Mouse (Mus musculus): ENCODE results near the gene Trim65. TPM values are rescaled to one million over a fixed set of nuclear protein-coding genes. Genes with fewer than 3 reads are reported as not detected.

The Trim65 gene
- polyA plus RNA-seq, 1 experiment from 2014 or later, result 3.1 TPM

GRCm38 (mm10) chr11:116111067-116111466 lies 19.9 kb downstream of the Trim65 start:
- Histone ChIP-seq H3K9ac (ENCODE audit: low read depth, low read length) (no peak overlapping the region), H3K4me1 (replicated peaks; ENCODE audit: insufficient read depth, low read length) (peaks cover 26% of the 10 kb centered on the region; the same call in 1 of the 2 replicates), H3K27me3 (ENCODE audit: insufficient read depth, low read length) (no peaks in the 10 kb centered on the region), H3K4me2 (ENCODE audit: low read length) (no peak overlapping the region), H3K9me3 (replicated peaks; ENCODE audit: low read length) (no peaks in the 10 kb centered on the region), H3K36me3 (ENCODE audit: insufficient read depth, low read length) (no peaks in the 10 kb centered on the region), H3K27ac (no peak overlapping the region), H3K4me3 (replicated peaks; ENCODE audit: low read depth, low read length) (no peak overlapping the region)
- peak; percentile 43 for TF ChIP-seq CTCF (IDR thresholded peaks at IDR 0.05; ENCODE audit: low read depth)
- DNase-seq (ENCODE audit: low spot score), result no peak
- 83% methylated on average over 4 of the region's 4 CpGs for WGBS
- ATAC-seq (replicated peaks; ENCODE audit: low FRiP score, low read depth), result no peak

- Histone ChIP-seq H3K4me2 (ENCODE audit: low read length) (peak overlapping the region; percentile 84), H3K4me3 (replicated peaks; ENCODE audit: low read depth, low read length) (peak overlapping the region; percentile 58), H3K36me3 (ENCODE audit: insufficient read depth, low read length) (no peaks in the 10 kb centered on the region; the same call in 1 of the 2 replicates), H3K9ac (ENCODE audit: low read depth, low read length) (peak overlapping the region; percentile 73), H3K4me1 (replicated peaks; ENCODE audit: insufficient read depth, low read length) (peaks cover 30% of the 10 kb centered on the region; the same call in 1 of the 2 replicates), H3K27me3 (ENCODE audit: insufficient read depth, low read length) (no peaks in the 10 kb centered on the region), H3K27ac (peak overlapping the region; percentile 80), H3K9me3 (replicated peaks; ENCODE audit: low read length) (no peaks in the 10 kb centered on the region)
- 22% methylated on average over 10 of the region's 10 CpGs for WGBS
- ATAC-seq (replicated peaks; ENCODE audit: low FRiP score, low read depth) (peak; percentile 41), DNase-seq (ENCODE audit: low spot score) (peak; percentile 63)
- no peak for TF ChIP-seq CTCF (IDR thresholded peaks at IDR 0.05; ENCODE audit: low read depth)
These were observed 20.4 kb downstream of the Trim65 start for GRCm38 (mm10) chr11:116110540-116110939.

GRCm38 (mm10) chr11:116110131-116110530 lies 20.8 kb downstream of the Trim65 start:
- Histone ChIP-seq H3K27ac (peak overlapping the region; percentile 80), H3K9me3 (replicated peaks; ENCODE audit: low read length) (no peaks in the 10 kb centered on the region), H3K27me3 (ENCODE audit: insufficient read depth, low read length) (no peaks in the 10 kb centered on the region), H3K4me3 (replicated peaks; ENCODE audit: low read depth, low read length) (peak overlapping the region; percentile 58), H3K36me3 (ENCODE audit: insufficient read depth, low read length) (no peaks in the 10 kb centered on the region; the same call in 1 of the 2 replicates), H3K4me2 (ENCODE audit: low read length) (peak overlapping the region; percentile 84), H3K4me1 (replicated peaks; ENCODE audit: insufficient read depth, low read length) (peaks cover 30% of the 10 kb centered on the region; the same call in 1 of the 2 replicates), H3K9ac (ENCODE audit: low read depth, low read length) (peak overlapping the region; percentile 73)
- no peak for TF ChIP-seq CTCF (IDR thresholded peaks at IDR 0.05; ENCODE audit: low read depth)
- WGBS, result under 1% methylated on average over 35 of the region's 35 CpGs
- ATAC-seq (replicated peaks; ENCODE audit: low FRiP score, low read depth) (peak; percentile 61), DNase-seq (ENCODE audit: low spot score) (peak; percentile 61)

- H3K27ac ChIP-seq, result peak overlapping the region; percentile 80
- no peaks in the 10 kb centered on the region for H3K27me3 ChIP-seq (ENCODE audit: insufficient read depth, low read length)
- no peak; the same call in 1 of the 2 replicates for TF ChIP-seq CTCF (IDR thresholded peaks at IDR 0.05; ENCODE audit: low read depth)
- peaks cover 30% of the 10 kb centered on the region; the same call in 1 of the 2 replicates for H3K4me1 ChIP-seq (replicated peaks; ENCODE audit: insufficient read depth, low read length)
- H3K9ac ChIP-seq (ENCODE audit: low read depth, low read length), result peak overlapping the region; percentile 73
- H3K4me3 ChIP-seq (replicated peaks; ENCODE audit: low read depth, low read length), result peak overlapping the region; percentile 58
- no peak for ATAC-seq (replicated peaks; ENCODE audit: low FRiP score, low read depth)
- H3K36me3 ChIP-seq (ENCODE audit: insufficient read depth, low read length), result no peaks in the 10 kb centered on the region; the same call in 1 of the 2 replicates
- WGBS, result 2% methylated on average over 69 of the region's 70 CpGs
- H3K4me2 ChIP-seq (ENCODE audit: low read length), result peak overlapping the region; percentile 84
- no peaks in the 10 kb centered on the region for H3K9me3 ChIP-seq (replicated peaks; ENCODE audit: low read length)
- DNase-seq (ENCODE audit: low spot score), result no peak
These were observed 21.4 kb downstream of the Trim65 start for GRCm38 (mm10) chr11:116109441-116110081.

GRCm38 (mm10) chr11:116108464-116109137 lies 22.3 kb downstream of the Trim65 start:
- no peak for TF ChIP-seq CTCF (IDR thresholded peaks at IDR 0.05; ENCODE audit: low read depth)
- H3K9ac ChIP-seq (ENCODE audit: low read depth, low read length), result peak overlapping the region; percentile 73; the same call in 1 of the 2 replicates
- peaks cover 39% of the 10 kb centered on the region for H3K4me1 ChIP-seq (replicated peaks; ENCODE audit: insufficient read depth, low read length)
- H3K4me3 ChIP-seq (replicated peaks; ENCODE audit: low read depth, low read length), result peak overlapping the region; percentile 58
- H3K36me3 ChIP-seq (ENCODE audit: insufficient read depth, low read length), result no peaks in the 10 kb centered on the region; the same call in 1 of the 2 replicates
- peak overlapping the region; percentile 84 for H3K4me2 ChIP-seq (ENCODE audit: low read length)
- 11% methylated on average over 23 of the region's 23 CpGs for WGBS
- ATAC-seq (replicated peaks; ENCODE audit: low FRiP score, low read depth), result no peak
- peak overlapping the region; percentile 81 for H3K27ac ChIP-seq
- no peak for DNase-seq (ENCODE audit: low spot score)
- no peaks in the 10 kb centered on the region for H3K9me3 ChIP-seq (replicated peaks; ENCODE audit: low read length)
- no peaks in the 10 kb centered on the region for H3K27me3 ChIP-seq (ENCODE audit: insufficient read depth, low read length)

GRCm38 (mm10) chr11:116107777-116108285 lies 23.1 kb downstream of the Trim65 start:
- no peaks in the 10 kb centered on the region for H3K9me3 ChIP-seq (replicated peaks; ENCODE audit: low read length)
- H3K36me3 ChIP-seq (ENCODE audit: insufficient read depth, low read length), result no peaks in the 10 kb centered on the region; the same call in 1 of the 2 replicates
- DNase-seq (ENCODE audit: low spot score) (no peak), ATAC-seq (replicated peaks; ENCODE audit: low FRiP score, low read depth) (peak; percentile 31; the same call in 1 of the 2 replicates)
- H3K27ac ChIP-seq, result peak overlapping the region; percentile 81
- H3K9ac ChIP-seq (ENCODE audit: low read depth, low read length), result peak overlapping the region; percentile 73; the same call in 1 of the 2 replicates
- H3K4me1 ChIP-seq (replicated peaks; ENCODE audit: insufficient read depth, low read length), result peaks cover 46% of the 10 kb centered on the region
- peak overlapping the region; percentile 58 for H3K4me3 ChIP-seq (replicated peaks; ENCODE audit: low read depth, low read length)
- no peak for TF ChIP-seq CTCF (IDR thresholded peaks at IDR 0.05; ENCODE audit: low read depth)
- peak overlapping the region; percentile 84 for H3K4me2 ChIP-seq (ENCODE audit: low read length)
- no peaks in the 10 kb centered on the region for H3K27me3 ChIP-seq (ENCODE audit: insufficient read depth, low read length)
- WGBS, result 27% methylated on average over 19 of the region's 19 CpGs
